Mouse (Mus musculus): ENCODE measurements around the gene Acer1.

- TF ChIP-seq CTCF (conservative IDR thresholded peaks at IDR 0.05; ENCODE audit: insufficient read depth, insufficient read length, low read depth, low read length) (peak; percentile 87), POLR2A (IDR thresholded peaks at IDR 0.05; ENCODE audit: low read depth, low read length) (no peak)
Measured at GRCm38 (mm10) chr17:56950915-56951314, 31.0 kb downstream of the Acer1 start.
